Mouse (Mus musculus): ENCODE data around the gene Hps4. TPM values are rescaled to one million over a fixed set of nuclear protein-coding genes. Genes with fewer than 3 reads are reported as not detected.

Gene Hps4
- 25.9 TPM for polyA plus RNA-seq (2017; shearing (Covaris generic))

GRCm38 (mm10) chr5:112342463-112343204 lies at the start of gene Hps4, which contains the start of gene Srrd:
Hps4 (plus strand) TSS chr5:112343083.
Srrd (minus strand) TSS chr5:112343040.

GRCm38 (mm10) chr5:112325546-112326445 lies 17.1 kb upstream of the Hps4 start, which contains the start of gene Tfip11:
Tfip11 (plus strand) TSS chr5:112326358.

DNA sequence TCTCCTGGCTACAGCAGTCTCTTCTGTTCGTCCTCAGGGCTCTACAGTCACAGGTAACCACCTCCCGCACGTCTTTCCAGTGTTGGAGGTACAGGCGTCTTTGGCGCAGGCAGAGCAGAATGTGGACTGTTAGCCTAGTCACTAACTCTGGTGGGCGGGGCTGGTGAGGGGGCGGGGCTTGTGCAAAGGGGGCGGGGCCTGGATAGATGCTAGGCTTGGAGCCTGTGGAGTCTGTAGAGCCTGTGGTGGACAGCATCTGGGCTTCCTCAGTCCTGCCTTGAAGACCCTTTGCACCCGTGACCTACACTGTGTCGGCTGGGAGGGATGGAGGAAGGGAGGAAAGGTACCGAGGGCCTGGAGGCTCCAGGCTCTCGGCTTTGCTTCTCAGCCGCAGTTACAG lies 13.0 kb downstream of the Hps4 start, which contains the start of gene Gm6583:
Gene Gm6583, minus strand, starts transcription at position 124 of the 400 bp plus-strand sequence.

GRCm38 (mm10) chr5:112394779-112395443 lies 52.0 kb downstream of the Hps4 start, which contains the start of gene Asphd2:
Asphd2 (minus strand) TSS chr5:112394866.

Other genes starting within 250 kb of the Hps4 start
- gene Cryba4, start 90.6 kb upstream of the Hps4 start, polyA plus RNA-seq (2017; shearing (Covaris generic)) = 0.64 TPM
- not detected for gene Crybb1, start 87.3 kb upstream of the Hps4 start, polyA plus RNA-seq (2017; shearing (Covaris generic))
- 162 TPM for gene Tpst2, start 66.4 kb upstream of the Hps4 start, polyA plus RNA-seq (2017; shearing (Covaris generic))
- gene Tfip11, start 16.7 kb upstream of the Hps4 start, polyA plus RNA-seq (2017; shearing (Covaris generic)) = 44.1 TPM
- gene Srrd, start within 50 bp of the Hps4 start, polyA plus RNA-seq (2017; shearing (Covaris generic)) = 5.7 TPM
- gene Gm6583, start 12.9 kb downstream of the Hps4 start, polyA plus RNA-seq (2017; shearing (Covaris generic)) = 0.32 TPM
- gene Asphd2, start 51.8 kb downstream of the Hps4 start, polyA plus RNA-seq (2017; shearing (Covaris generic)) = 0.22 TPM
- gene Gm6588, start 106.3 kb downstream of the Hps4 start, polyA plus RNA-seq (2017; shearing (Covaris generic)) = not detected
- not detected for gene Sez6l, start 234.1 kb downstream of the Hps4 start, polyA plus RNA-seq (2017; shearing (Covaris generic))